Mouse (Mus musculus) urinary bladder, postnatal 36 days (tissue): ENCODE measurements around the gene Alg1.
A peak's percentile ranks its signal among the peaks of the same experiment; 100 is the strongest.

Experiments used
- DNase-seq, 2 experiments: peaks; one replicate each; pipeline ENCODE4 v3.0.0; 2022; ENCODE audit warnings: low spot score in 2 of 2, mixed read lengths in 1 of 2

The Alg1 gene

DNA sequence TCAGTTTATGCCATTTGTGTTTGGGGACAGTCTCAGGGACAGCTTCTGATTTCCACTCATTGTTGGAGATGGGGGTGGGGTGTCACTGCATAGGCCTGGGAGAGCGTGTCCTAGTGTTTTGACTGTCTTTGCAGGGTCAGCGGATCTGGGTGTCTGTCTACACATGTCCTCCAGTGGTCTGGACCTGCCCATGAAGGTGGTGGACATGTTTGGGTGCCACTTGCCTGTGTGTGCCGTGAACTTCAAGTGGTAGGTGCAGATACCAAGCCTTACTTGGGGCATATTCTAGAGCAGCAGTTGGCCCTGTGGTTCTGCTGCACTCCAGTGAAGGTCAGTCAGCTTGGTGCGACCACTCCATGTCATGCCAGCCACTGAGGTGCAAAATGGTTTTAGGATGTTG lies 8.9 kb downstream of the Alg1 start:
- DNase-seq = no peak

DNA sequence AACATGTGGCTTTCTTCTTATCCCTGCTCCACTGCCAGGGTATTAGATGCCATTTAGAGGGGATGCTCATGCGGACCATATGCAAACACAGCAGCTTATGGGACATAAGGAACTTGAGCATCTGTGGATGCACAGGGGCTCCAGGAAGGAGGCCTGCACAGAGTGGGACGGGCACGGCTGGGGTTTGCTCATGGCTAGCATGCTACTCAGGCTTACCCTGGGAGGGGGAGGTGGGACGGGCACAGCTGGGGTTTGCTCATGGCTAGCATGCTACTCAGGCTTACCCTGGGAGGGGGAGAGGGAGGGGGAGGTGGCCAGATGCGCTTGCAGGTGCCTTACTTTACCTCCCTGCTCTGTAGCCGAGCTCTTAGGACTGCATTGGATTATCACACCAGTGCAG lies 9.5 kb downstream of the Alg1 start:
- no peak for DNase-seq

DNA sequence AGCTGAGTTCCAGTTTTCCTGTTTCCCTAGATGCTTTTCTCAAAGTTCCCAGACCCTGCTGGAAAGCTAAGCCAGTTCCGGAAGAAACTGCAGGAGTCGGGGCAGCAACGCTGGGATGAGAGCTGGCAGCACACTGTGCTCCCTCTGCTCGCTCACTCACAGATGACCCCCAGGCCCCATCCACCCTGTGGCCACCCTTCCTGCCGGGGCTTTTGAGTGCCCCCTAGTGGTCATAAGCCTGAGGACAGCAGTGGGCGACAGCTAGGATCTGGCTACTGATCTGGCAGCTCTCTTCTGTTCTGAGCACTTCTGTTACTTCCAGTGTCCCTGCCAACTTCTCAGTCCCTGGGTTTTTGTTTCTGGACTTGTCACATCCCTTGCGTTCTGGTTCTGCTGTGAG lies 11.0 kb downstream of the Alg1 start:
- peak in 1 of 2 experiments; percentile 54 for DNase-seq

DNA sequence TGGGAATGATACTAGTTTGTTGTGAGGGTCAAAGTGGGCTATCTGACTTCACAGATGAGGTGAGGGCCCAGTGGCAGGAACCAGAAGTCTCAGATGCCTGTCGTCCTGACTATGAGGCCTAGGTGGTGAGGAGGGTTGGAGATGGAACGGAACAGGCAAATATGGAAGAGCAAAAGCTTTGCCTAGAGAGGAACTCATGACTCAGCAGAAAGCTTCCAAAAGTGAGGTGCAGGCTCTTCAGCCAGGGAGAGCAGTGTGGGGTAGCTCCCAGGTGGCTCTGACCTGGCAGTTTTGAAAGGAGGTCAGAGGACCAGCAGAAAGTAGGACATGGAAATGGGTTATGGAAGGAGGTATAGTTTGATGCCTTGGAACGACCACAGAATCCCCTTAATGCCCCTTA lies 17.5 kb downstream of the Alg1 start:
- no peak for DNase-seq

DNA sequence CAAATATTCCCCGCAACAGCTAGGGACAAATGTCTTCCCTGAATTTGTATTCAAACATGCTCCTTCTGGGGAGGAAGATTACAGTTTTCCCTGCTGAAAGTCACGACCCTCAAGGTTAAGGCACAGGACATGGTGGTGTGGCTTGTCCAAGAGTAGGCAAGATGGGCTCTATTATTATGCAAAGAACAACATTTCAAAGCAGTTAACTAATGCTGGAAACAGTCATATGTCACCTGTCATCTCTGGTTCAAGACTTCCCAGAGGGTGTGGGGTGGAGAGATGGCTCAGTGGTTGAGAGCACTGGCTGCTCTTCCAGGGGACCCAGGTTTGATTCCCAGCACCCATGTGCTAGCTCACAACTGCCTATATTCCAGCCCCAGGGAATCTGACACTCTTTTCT lies 18.8 kb downstream of the Alg1 start:
- DNase-seq = no peak

DNA sequence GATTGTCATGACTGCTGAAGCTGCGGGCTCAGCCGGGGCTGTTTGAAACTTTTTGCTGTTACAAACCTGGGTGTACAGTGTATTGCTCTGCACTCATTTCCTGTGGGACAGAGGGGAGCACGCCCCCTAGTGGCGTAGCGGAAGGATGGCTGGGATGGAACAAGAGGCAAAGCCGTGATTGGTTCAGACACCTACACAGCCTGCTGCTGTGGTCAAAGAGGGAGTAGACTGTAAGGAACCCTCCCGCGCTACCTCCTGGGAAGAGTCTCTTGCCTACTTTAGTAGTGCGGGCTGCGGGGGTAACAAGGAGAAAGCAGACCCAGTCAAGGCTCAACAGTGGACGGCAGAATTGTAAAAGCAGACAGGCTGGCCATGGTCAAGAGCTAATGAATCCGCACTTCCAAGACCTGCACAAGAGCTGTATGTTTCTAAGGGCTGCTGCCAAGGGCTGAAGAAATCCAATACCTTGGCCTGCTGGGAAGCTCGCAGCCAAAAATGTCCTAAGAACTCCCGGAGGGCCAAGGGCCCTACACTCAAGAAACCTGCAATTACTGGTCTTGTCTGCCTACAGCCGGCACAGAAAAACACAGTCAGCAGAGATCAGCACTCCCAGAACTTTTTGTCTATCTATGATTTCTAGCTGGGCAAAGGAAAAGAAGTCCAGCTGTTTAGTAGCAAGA lies 21.1 kb downstream of the Alg1 start:
- DNase-seq = peak; percentile 62 to 80

DNA sequence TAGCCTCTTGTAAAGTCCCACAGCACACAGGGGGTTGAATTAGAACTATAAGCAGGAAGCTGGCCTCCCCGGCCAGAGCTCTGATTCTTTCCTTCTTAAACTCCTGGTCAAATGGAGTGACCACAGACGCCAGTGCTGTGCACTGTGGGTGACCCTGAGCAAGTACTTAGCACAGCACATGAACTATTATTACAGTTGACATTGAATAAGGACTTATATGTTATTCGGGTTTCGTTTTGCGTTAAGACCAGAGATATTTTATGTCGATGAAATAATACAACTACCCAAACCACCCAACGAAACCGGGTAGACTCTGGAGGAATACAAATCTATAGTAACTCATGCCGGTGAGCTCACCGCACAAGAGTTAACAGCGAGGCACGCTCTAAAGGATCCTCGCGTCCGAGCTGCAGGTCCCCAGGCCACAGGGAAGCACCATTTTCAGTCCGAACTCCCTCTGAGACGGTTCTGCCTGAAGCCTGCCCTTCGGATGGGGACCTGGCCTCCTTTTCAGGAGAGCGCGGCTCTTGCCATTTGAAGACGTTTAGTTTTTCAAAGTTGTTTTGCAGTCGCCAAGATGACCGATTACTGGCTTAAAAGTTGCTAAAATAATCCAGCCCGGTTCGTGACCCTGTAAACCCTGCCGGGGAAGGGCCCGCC lies 21.8 kb downstream of the Alg1 start:
- no peak for DNase-seq

DNA sequence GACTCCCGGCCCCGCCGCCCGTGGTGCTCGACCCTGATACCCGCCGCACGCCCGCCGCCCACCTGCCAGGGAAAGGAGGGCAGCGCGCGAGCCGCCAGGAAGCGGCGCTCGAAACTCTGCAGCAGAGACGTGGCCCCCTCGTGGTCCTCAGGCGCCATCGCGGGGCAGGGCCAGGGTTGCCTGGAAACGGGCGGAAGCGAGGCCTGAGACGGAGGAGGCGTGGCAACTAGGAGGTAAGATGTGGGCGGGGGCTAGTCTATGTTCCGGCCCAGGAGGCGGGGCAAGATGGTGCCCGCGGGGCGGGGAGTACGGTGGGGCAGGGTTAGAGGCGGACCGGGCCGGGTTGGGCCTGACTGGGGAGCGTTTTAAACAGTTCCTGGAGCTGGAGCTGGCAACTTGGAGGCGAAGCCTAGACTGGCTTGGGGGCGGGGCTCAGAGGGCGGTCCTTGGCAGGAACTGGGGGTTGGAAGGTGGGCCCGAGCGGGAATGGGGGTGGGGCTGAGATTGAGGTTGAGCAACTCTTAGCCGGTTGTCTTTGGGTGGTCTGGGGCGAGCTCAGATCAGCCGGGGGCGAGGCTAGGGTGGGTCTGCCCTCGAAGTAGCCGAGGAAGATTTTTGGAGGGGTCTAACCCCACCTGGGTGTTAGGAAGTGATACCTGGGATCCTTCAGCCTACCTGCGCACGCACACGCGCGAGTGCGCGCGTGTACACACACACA lies 22.5 kb downstream of the Alg1 start, which contains the start of gene Eef2kmt:
Gene Eef2kmt (minus strand): TSS at position 205 of the 718 bp plus-strand sequence.
- DNase-seq = peak; percentile 98 to 99

DNA sequence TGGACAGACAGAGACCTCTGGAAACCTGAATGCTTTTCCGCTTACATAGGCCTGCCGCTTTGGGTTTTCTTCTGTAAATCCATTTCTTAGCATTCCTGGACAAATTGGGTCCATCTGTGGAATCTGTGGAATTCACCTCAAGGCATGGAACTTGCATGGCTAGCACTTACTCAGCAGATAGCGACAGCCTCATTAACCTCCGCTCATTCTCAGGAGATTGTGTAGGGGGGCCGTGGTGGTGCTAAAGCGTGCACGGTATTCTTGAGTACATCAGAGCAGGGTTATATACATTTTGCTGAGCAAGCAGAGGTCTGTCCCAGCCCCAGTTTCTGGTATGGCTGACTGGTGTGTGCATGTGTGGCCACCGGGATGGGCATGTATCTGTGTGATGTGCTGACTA lies 29.7 kb downstream of the Alg1 start:
- no peak for DNase-seq

DNA sequence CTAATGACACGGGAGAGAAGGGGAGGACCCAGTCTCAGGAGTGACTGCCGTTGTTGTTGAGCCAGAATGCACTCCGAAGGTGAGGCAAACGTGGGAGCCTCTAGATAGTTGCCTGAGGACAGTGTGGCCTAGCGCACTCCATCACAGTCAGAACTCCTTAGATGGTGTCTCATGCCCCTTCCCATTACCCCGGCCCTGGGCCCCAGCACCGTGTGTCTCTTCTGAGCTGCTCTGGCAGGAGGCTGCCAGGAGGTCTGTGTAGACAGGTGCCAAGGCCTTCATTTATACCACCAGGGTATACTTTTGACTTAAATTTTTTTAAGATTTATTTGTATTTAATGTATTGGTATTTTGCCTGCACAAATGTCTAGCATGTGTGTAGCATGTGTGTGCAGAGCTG lies 30.5 kb downstream of the Alg1 start:
- no peak for DNase-seq

DNA sequence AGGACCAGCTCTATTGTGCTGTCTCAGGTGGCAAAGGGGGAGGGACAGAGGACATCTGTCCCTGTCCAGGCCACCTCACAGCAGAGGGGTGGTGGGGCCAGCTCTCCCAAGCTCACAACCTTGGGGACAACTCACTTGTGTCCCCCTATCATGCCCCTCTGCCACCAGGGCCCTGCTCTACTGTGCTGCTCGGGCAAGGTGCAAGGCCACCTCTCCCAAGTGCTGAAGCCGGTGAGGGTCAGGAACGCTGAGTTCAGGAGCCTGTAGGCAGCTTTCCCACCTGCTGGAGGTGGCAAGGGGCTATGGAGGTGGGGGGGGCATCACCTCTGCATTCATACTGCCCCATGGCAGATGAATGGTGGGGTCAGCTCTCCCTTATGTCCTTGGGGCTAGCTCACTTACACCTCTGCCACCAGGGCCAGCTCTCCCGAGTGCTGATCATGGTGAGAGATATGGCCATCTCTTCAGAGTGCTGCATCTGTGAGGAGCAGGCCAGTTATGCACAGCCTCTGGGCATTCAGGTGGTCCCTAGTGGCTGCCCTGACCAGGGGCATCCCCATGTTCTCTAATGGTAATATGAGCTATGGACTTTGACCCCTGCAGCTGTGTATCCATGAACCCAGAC lies 38.1 kb downstream of the Alg1 start:
- no peak for DNase-seq

DNA sequence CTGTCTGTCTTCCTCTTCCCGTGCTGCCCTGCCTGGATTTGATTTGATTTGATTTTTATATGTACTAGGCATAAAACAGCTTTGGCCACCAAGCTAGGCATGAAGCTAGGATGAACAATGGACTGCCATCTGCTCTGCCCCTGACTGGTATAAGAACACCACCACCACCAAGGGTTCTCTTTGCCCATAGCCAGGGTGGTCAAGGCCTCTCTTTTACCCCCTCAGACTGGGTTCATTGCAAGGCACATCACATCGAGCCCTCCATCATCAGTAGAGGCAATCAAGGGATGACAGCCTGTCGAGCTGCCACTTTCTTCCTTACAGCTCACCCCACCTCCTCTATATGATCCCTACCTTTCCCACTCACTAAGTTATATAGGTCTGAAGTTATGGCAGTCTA lies 39.0 kb downstream of the Alg1 start:
- no peak for DNase-seq

DNA sequence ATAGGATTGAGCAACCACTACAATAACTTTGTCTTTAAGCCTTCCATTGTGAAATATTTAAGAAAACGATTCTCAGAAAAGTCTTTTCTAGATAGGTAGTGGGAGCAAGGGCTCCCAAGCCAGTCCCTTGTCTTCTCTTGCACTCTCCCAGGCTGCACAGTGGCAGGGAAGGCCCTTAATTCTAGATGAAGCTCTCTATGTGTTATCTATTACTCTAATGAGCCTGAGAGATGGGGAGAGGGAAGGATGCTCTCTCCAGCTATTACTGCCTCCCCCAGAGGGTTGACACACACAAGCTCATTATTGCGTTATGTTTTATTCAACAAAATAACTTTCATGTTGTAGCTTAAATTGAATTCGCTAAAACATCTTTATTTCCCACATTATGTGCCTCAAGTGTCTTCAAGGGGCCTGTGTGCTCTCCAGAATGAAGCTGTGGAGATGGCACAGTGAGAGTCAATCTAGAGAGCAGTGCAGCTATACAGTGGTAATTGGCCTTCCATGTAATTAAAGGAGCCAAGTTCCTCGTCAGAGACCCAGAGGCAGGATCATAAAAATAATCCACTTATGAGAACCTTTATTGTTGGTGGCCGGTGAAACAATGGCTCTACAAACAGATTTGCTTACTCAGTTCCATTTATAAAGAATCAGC lies 46.3 kb downstream of the Alg1 start:
- no peak for DNase-seq

DNA sequence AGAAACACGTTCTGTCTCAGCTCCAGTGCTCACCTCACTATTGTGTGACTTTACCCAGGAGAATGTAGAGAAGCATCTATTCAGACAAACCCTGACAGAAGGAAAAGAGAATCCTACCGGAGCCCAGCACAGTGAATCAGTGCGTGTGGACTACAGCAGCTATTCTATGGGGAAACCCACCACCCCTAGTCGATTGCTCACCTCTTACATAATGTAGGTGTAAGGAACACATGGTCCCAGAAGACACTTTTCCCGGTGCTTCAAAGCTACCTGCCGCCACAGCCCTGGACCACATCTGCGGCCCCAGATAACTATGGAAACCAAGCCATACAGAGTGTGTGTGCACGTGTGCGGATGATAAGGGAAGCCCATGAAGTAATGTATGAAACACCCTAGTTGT lies 49.3 kb downstream of the Alg1 start:
- no peak for DNase-seq

DNA sequence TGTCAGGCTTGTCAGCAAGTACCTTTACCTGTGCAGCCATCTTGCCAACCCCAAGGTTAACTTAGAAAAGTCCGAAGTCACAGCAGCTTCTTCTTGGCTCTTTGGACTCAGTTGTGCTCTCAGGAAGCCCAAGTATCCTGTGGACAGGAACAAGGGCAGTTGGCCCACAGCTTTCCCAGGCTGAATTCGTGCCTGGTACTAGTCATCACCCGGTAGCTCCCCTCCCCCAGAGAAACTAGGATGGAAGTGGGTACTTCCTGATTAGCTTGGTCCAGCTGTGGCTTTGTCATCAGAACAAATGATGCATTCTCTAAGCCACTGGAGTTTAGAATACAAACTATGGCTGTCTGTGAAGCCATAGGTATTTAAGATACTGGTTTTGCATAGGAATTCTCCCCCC lies 52.0 kb downstream of the Alg1 start:
- no peak for DNase-seq
